Mouse (Mus musculus) CH12.LX (cell line): ENCODE measurements around the gene Tbc1d2. TPM values are rescaled to one million over a fixed set of nuclear protein-coding genes. Genes with fewer than 3 reads are reported as not detected.
A peak's percentile ranks its signal among the peaks of the same experiment; 100 is the strongest.

Experiments used
- DNase-seq: peaks from one replicate; pipeline ENCODE4 v3.0.0-alpha.2; 2013; ENCODE audit errors: extremely low read depth
- H3K27ac ChIP-seq: 2 replicates; pipeline ENCODE4 v1.5.1; 2012; ENCODE audit warnings: low read depth, mild to moderate bottlenecking, control low read depth, moderate library complexity; ENCODE audit not compliant: insufficient read depth
- H3K27me3 ChIP-seq: replicated peaks from 2 replicates; pipeline ENCODE3; 2012; ENCODE audit warnings: inconsistent platforms
- H3K36me3 ChIP-seq, 2 experiments: replicated peaks in 1 of 2; 2 replicates each; pipeline versions ENCODE3 to v1.6.1; 2012; ENCODE audit warnings: inconsistent platforms in 1 of 2, low read length in 1 of 2, mild to moderate bottlenecking in 1 of 2, mixed read lengths in 1 of 2, moderate library complexity in 1 of 2; ENCODE audit not compliant: control insufficient read depth in 1 of 2, insufficient read depth in 1 of 2
- H3K4me1 ChIP-seq, 2 experiments: 2 replicates each; pipeline ENCODE4 v1.6.1; 2012; ENCODE audit warnings: inconsistent platforms in 1 of 2, moderate library complexity in 1 of 2; ENCODE audit not compliant: insufficient read depth in 2 of 2, control insufficient read depth in 1 of 2
- H3K4me2 ChIP-seq: 2 replicates; pipeline ENCODE4 v1.6.1; 2012; ENCODE audit warnings: low read depth, mild to moderate bottlenecking, control low read depth; ENCODE audit not compliant: poor library complexity, insufficient read depth, severe bottlenecking
- H3K4me3 ChIP-seq, 3 experiments: fragments of 150-350 bp in 1 of 3; sonication (generic) in 1 of 3; replicated peaks in 1 of 3; 2 replicates each; pipeline versions ENCODE3 to v1.5.1; 2011 to 2012; ENCODE audit warnings: low read depth in 2 of 3, low read length in 2 of 3, mild to moderate bottlenecking in 2 of 3, moderate library complexity in 2 of 3, control low read depth in 1 of 3, improper control_type of control experiment in 1 of 3, inconsistent platforms in 1 of 3, mixed read lengths in 1 of 3; ENCODE audit not compliant: poor library complexity in 1 of 3
- H3K79me2 ChIP-seq: replicated peaks from 2 replicates; pipeline ENCODE4 v1.6.1; 2012; ENCODE audit warnings: mild to moderate bottlenecking, moderate library complexity; ENCODE audit not compliant: control insufficient read depth, poor library complexity, insufficient read depth, severe bottlenecking; ENCODE audit errors: extremely low read depth
- H3K9ac ChIP-seq: 2 replicates; pipeline ENCODE4 v1.6.1; 2012; ENCODE audit warnings: low read depth, mild to moderate bottlenecking, control low read depth, moderate library complexity; ENCODE audit not compliant: insufficient read depth
- H3K9me3 ChIP-seq: replicated peaks from 2 replicates; pipeline ENCODE3; 2012; ENCODE audit warnings: low read length, inconsistent platforms, mixed read lengths
- BHLHE40 ChIP-seq: IDR thresholded peaks from 2 replicates; pipeline ENCODE4 v1.6.1; 2011; ENCODE audit warnings: mild to moderate bottlenecking, low read depth, low read length, improper control_type of control experiment
- CHD2 ChIP-seq: IDR thresholded peaks from 2 replicates; pipeline ENCODE4 v1.6.1; 2011; ENCODE audit warnings: low read length, improper control_type of control experiment
- CTCF ChIP-seq, 2 experiments: IDR thresholded peaks in 1 of 2; conservative IDR thresholded peaks in 1 of 2; 2 replicates each; pipeline ENCODE4 v1.5.1; 2011 to 2012; ENCODE audit warnings: low read depth in 2 of 2, low read length in 2 of 2, improper control_type of control experiment in 1 of 2, inconsistent platforms in 1 of 2, mild to moderate bottlenecking in 1 of 2, moderate library complexity in 1 of 2
- EP300 ChIP-seq: IDR thresholded peaks from 2 replicates; pipeline ENCODE4 v1.6.1; 2011; ENCODE audit warnings: low read length, improper control_type of control experiment
- ETS1 ChIP-seq: conservative IDR thresholded peaks from 2 replicates; pipeline ENCODE4 v1.6.1; 2012; ENCODE audit warnings: low read depth, mild to moderate bottlenecking, inconsistent platforms, low read length, improper control_type of control experiment, moderate library complexity
- MAFK ChIP-seq: IDR thresholded peaks from 2 replicates; pipeline ENCODE4 v1.6.1; 2011; ENCODE audit warnings: low read length, improper control_type of control experiment; ENCODE audit not compliant: insufficient replicate concordance
- MAX ChIP-seq: IDR thresholded peaks from 2 replicates; pipeline ENCODE4 v1.6.1; 2011; ENCODE audit warnings: low read length, improper control_type of control experiment
- POLR2A ChIP-seq: IDR thresholded peaks from 2 replicates; pipeline ENCODE4 v1.6.1; 2011; ENCODE audit warnings: low read depth, mild to moderate bottlenecking, improper control_type of control experiment, low read length
- RAD21 ChIP-seq: IDR thresholded peaks from 2 replicates; pipeline ENCODE4 v1.6.1; 2011; ENCODE audit warnings: low read depth, mild to moderate bottlenecking, low read length, improper control_type of control experiment, moderate library complexity
- SIN3A ChIP-seq: IDR thresholded peaks from 2 replicates; pipeline ENCODE4 v1.6.1; 2012; ENCODE audit warnings: low read length, improper control_type of control experiment, inconsistent platforms
- SMC3 ChIP-seq: IDR thresholded peaks from 2 replicates; pipeline ENCODE4 v1.6.1; 2011; ENCODE audit warnings: low read depth, low read length, improper control_type of control experiment
- TBP ChIP-seq: conservative IDR thresholded peaks from 2 replicates; pipeline ENCODE4 v1.6.1; 2011; ENCODE audit warnings: low read depth, low read length, improper control_type of control experiment
- ZC3H11A ChIP-seq: IDR thresholded peaks from 2 replicates; pipeline ENCODE4 v1.6.1; 2012; ENCODE audit warnings: low read depth, mild to moderate bottlenecking, inconsistent platforms, low read length, improper control_type of control experiment
- ZMIZ1 ChIP-seq: IDR thresholded peaks from 2 replicates; pipeline ENCODE4 v1.6.1; 2012; ENCODE audit warnings: low read depth, mild to moderate bottlenecking, inconsistent platforms, low read length, improper control_type of control experiment
- ZNF384 ChIP-seq: IDR thresholded peaks from 2 replicates; pipeline ENCODE4 v1.6.1; 2012; ENCODE audit warnings: low read depth, low read length, improper control_type of control experiment, inconsistent platforms
- dilution Hi-C: fragments of 300-500 bp; cut with MboI; formaldehyde crosslinking; loops from 2 replicates; pipeline ENCODE4 v1.14.3; 2020; ENCODE audit warnings: low sequenced_read_pairs; ENCODE audit not compliant: extremely low pct_unique_long_range_greater_than_20kb, extremely low pct_ligation_motif_present
- in situ Hi-C: fragments of 300-500 bp; cut with MboI; formaldehyde crosslinking; loops from 3 replicates; pipeline ENCODE4 v1.14.3; 2019; ENCODE audit warnings: low sequenced_read_pairs, low pct_ligation_motif_present, low pct_unique_long_range_greater_than_20kb, mixed read lengths
- polyA plus RNA-seq: library from polyadenylated mRNA; unstranded; fragments of >175 nt; gene quantifications from 2 replicates; pipeline ENCODE4 v1.2.1, GENCODE M21; 2012; ENCODE audit warnings: low read depth; ENCODE audit not compliant: insufficient read length
- total RNA-seq, 2 experiments: library from RNA; depleted of rRNA; stranded (reverse); fragments of 300-350 nt in 1 of 2; fragments of >200 nt in 1 of 2; gene quantifications; 2 replicates each; pipeline ENCODE4 v1.2.3; 2012 to 2014

Gene Tbc1d2
- total and polyA plus RNA-seq, 3 experiments: 0.12 to 1.1 (median 0.29) TPM

- Histone ChIP-seq H3K9me3 (no peaks in the 10 kb centered on the region), H3K4me3 (no peak overlapping the region), H3K9ac (no peak overlapping the region), H3K36me3 (no peaks in the 10 kb centered on the region), H3K27ac (no peak overlapping the region), H3K4me1 (peaks cover 20 to 39% of the 10 kb centered on the region in 2 experiments), H3K4me2 (no peak overlapping the region), H3K27me3 (peaks cover 6% of the 10 kb centered on the region), H3K79me2 (no peaks in the 10 kb centered on the region)
- in situ Hi-C loops: loop anchor here (5.0 kb wide), 1 partner anchor 41 kb away; the partner anchor contains the start of gene Tbc1d2
- DNase-seq: peak; percentile 87
- dilution Hi-C loops: no loop called here
- TF ChIP-seq ZNF384: peak; percentile 47; the same call in 1 of the 2 replicates
- TF ChIP-seq ZC3H11A: 0 out of 2 replicates have a peak, but pooled peaks have one; percentile 13
- TF ChIP-seq SMC3: peak; percentile 88
- no peak for TF ChIP-seq POLR2A
- TF ChIP-seq CTCF (conservative IDR thresholded peaks at IDR 0.05 in 1 of 2, IDR thresholded peaks at IDR 0.05 in 1 of 2; ENCODE audit: low read depth in 2 of 2, low read length in 2 of 2): peak; percentile 95 to 100
- peak; percentile 96 for TF ChIP-seq RAD21
Measured at GRCm38 (mm10) chr4:46611181-46611580, 38.8 kb downstream of the Tbc1d2 start.

GRCm38 (mm10) chr4:46607601-46608000 is 42.4 kb downstream of the Tbc1d2 start:
- no peak overlapping the region for H3K4me3 ChIP-seq
- no peaks in the 10 kb centered on the region for H3K9me3 ChIP-seq
- TF ChIP-seq ETS1 (no peak), POLR2A (no peak), SIN3A (no peak), TBP (no peak), ZMIZ1 (no peak)
- no peak overlapping the region for H3K9ac ChIP-seq
- no peaks in the 10 kb centered on the region for H3K36me3 ChIP-seq
- H3K4me2 ChIP-seq: 0 out of 2 replicates have a peak overlapping the region, but pooled peaks have one; percentile 0
- H3K27me3 ChIP-seq: no peaks in the 10 kb centered on the region
- DNase-seq: no peak
- dilution Hi-C loops (no loop called here), in situ Hi-C loops (no loop called here)
- no peaks in the 10 kb centered on the region for H3K79me2 ChIP-seq
- peak overlapping the region; percentile 57 for H3K27ac ChIP-seq
- peaks cover 41 to 69% of the 10 kb centered on the region in 2 experiments for H3K4me1 ChIP-seq

- DNase-seq: no peak
- H3K27ac ChIP-seq: no peak overlapping the region
- H3K9ac ChIP-seq: no peak overlapping the region
- peaks cover 41 to 68% of the 10 kb centered on the region in 2 experiments for H3K4me1 ChIP-seq
- peaks cover 0 to 2% of the 10 kb centered on the region in 2 experiments for H3K36me3 ChIP-seq
- no peak overlapping the region for H3K4me3 ChIP-seq
- in situ Hi-C loops (no loop called here), dilution Hi-C loops (no loop called here)
- H3K27me3 ChIP-seq: no peaks in the 10 kb centered on the region
- H3K79me2 ChIP-seq: peaks cover 13% of the 10 kb centered on the region
- H3K9me3 ChIP-seq: no peaks in the 10 kb centered on the region
- TF ChIP-seq EP300 (no peak), MAX (no peak), CHD2 (no peak), MAFK (no peak), BHLHE40 (no peak), ZMIZ1 (no peak), SMC3 (no peak)
- TF ChIP-seq, all 38 proteins: peak for 0
- no peak overlapping the region for H3K4me2 ChIP-seq
Measured at GRCm38 (mm10) chr4:46605451-46605850, 44.6 kb downstream of the Tbc1d2 start.
